Mouse (Mus musculus): ENCODE measurements around the gene Adamts13. TPM values are rescaled to one million over a fixed set of nuclear protein-coding genes. Genes with fewer than 3 reads are reported as not detected.

The Adamts13 gene
- polyA plus RNA-seq, 1 experiment from 2014 or later, result not detected

- Histone ChIP-seq H3K4me1 (ENCODE audit: control insufficient read depth, insufficient read depth, low read length) (no peaks in the 10 kb centered on the region), H3K27ac (replicated peaks; ENCODE audit: low read depth, low read length) (no peak overlapping the region), H3K9ac (replicated peaks; ENCODE audit: low read length) (no peak overlapping the region), H3K4me3 (ENCODE audit: low read depth, low read length) (no peak overlapping the region), H3K36me3 (replicated peaks; ENCODE audit: control insufficient read depth, insufficient read depth, low read depth, low read length) (no peaks in the 10 kb centered on the region), H3K9me3 (replicated peaks; ENCODE audit: control insufficient read depth, low read length) (no peaks in the 10 kb centered on the region), H3K27me3 (ENCODE audit: control insufficient read depth, insufficient read depth, low read length) (no peaks in the 10 kb centered on the region), H3K4me2 (ENCODE audit: low read depth, low read length) (no peak overlapping the region)
- 78% methylated on average over 4 of the region's 4 CpGs for WGBS
- no peak for DNase-seq (ENCODE audit: low spot score)
- ATAC-seq (replicated peaks; ENCODE audit: insufficient number of reproducible peaks, low FRiP score, low TSS enrichment, low read depth), result no peak
Measured at GRCm38 (mm10) chr2:27044166-27044565, 71.0 kb downstream of the Adamts13 start.

GRCm38 (mm10) chr2:27044641-27045040 is 71.4 kb downstream of the Adamts13 start:
- no peaks in the 10 kb centered on the region for H3K4me1 ChIP-seq (ENCODE audit: control insufficient read depth, insufficient read depth, low read length)
- no peak overlapping the region for H3K27ac ChIP-seq (replicated peaks; ENCODE audit: low read depth, low read length)
- no peak overlapping the region for H3K4me3 ChIP-seq (ENCODE audit: low read depth, low read length)
- no peaks in the 10 kb centered on the region for H3K9me3 ChIP-seq (replicated peaks; ENCODE audit: control insufficient read depth, low read length)
- H3K4me2 ChIP-seq (ENCODE audit: low read depth, low read length), result no peak overlapping the region
- ATAC-seq (replicated peaks; ENCODE audit: insufficient number of reproducible peaks, low FRiP score, low TSS enrichment, low read depth) (no peak), DNase-seq (ENCODE audit: low spot score) (no peak)
- H3K27me3 ChIP-seq (ENCODE audit: control insufficient read depth, insufficient read depth, low read length), result no peaks in the 10 kb centered on the region
- WGBS, result 71% methylated on average over 3 of the region's 3 CpGs
- no peak overlapping the region for H3K9ac ChIP-seq (replicated peaks; ENCODE audit: low read length)
- no peaks in the 10 kb centered on the region for H3K36me3 ChIP-seq (replicated peaks; ENCODE audit: control insufficient read depth, insufficient read depth, low read depth, low read length)

DNA sequence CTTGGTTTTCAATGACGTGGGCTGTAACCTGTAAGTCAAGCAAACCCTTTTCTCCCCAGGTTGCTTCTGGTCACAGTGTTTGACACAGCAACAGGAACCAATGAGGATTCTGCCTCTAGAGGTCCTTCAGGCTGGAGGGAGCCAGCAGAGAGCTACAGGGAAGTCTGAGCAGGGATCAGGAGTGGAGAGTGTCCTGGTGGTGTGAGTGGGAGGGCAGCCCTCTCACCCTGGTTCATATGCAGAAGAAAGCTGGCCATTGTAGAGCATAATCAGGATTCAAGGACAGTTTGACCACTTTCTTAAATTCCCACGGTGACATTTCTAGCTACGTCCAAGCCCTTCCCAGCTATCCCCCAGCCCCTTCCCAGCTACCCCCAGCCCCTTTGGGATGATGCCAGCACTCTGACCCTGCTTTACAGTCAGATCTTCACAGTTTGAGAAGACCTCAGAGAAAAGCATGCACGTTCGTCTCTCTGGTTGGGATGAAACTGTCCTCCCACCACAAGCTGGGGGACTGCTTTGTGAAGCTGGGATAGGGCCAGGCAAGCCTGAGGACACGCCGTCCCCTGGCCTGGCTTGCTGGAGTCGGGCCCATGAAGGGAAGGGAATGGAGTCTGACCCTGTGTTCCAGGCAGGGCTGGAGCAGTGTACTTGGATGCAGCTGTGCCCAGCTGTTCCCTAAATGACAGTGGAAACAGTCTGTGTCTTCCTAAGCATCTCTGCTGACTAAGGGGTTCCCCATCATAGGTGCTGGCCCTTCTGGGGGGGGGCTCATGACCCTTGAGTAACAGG is 73.0 kb downstream of the Adamts13 start:
- H3K9me3 ChIP-seq (replicated peaks; ENCODE audit: control insufficient read depth, low read length), result no peaks in the 10 kb centered on the region
- no peak for ATAC-seq (replicated peaks; ENCODE audit: insufficient number of reproducible peaks, low FRiP score, low TSS enrichment, low read depth)
- no peak overlapping the region for H3K4me3 ChIP-seq (ENCODE audit: low read depth, low read length)
- no peak overlapping the region for H3K4me2 ChIP-seq (ENCODE audit: low read depth, low read length)
- no peaks in the 10 kb centered on the region for H3K36me3 ChIP-seq (replicated peaks; ENCODE audit: control insufficient read depth, insufficient read depth, low read depth, low read length)
- H3K4me1 ChIP-seq (ENCODE audit: control insufficient read depth, insufficient read depth, low read length), result no peaks in the 10 kb centered on the region
- H3K9ac ChIP-seq (replicated peaks; ENCODE audit: low read length), result no peak overlapping the region
- no peaks in the 10 kb centered on the region for H3K27me3 ChIP-seq (ENCODE audit: control insufficient read depth, insufficient read depth, low read length)
- 75% methylated on average over 8 of the region's 8 CpGs for WGBS
- no peak overlapping the region for H3K27ac ChIP-seq (replicated peaks; ENCODE audit: low read depth, low read length)
- no peak for DNase-seq (ENCODE audit: low spot score)

DNA sequence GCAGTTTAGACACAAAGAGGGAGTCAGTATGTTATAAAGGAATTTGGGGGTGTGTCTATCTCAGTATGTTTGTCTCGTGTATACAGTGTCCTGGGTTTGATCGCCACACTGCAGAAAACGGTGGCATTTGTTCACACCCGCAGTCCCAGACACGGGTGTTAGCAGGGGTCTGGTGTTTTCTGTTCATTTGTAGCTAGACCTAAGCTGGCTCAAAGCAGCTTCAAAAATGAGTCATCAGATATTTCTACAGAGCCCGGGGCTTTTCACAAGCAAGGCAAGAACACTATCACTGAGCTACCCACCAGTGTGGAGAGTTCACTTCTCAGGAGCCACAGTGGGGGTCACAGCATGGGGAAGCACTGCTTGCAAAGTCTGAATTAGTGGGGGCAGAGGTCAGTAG is 76.2 kb downstream of the Adamts13 start:
- DNase-seq (ENCODE audit: low spot score) (no peak), ATAC-seq (replicated peaks; ENCODE audit: insufficient number of reproducible peaks, low FRiP score, low TSS enrichment, low read depth) (no peak)
- H3K9ac ChIP-seq (replicated peaks; ENCODE audit: low read length), result no peak overlapping the region
- H3K4me2 ChIP-seq (ENCODE audit: low read depth, low read length), result no peak overlapping the region
- H3K9me3 ChIP-seq (replicated peaks; ENCODE audit: control insufficient read depth, low read length), result no peaks in the 10 kb centered on the region
- H3K4me1 ChIP-seq (ENCODE audit: control insufficient read depth, insufficient read depth, low read length), result no peaks in the 10 kb centered on the region
- no peak overlapping the region for H3K27ac ChIP-seq (replicated peaks; ENCODE audit: low read depth, low read length)
- H3K4me3 ChIP-seq (ENCODE audit: low read depth, low read length), result no peak overlapping the region
- H3K27me3 ChIP-seq (ENCODE audit: control insufficient read depth, insufficient read depth, low read length), result no peaks in the 10 kb centered on the region
- H3K36me3 ChIP-seq (replicated peaks; ENCODE audit: control insufficient read depth, insufficient read depth, low read depth, low read length), result no peaks in the 10 kb centered on the region
- 51% methylated on average over 6 of the region's 6 CpGs for WGBS

- Histone ChIP-seq H3K27ac (replicated peaks; ENCODE audit: low read depth, low read length) (no peak overlapping the region), H3K9me3 (replicated peaks; ENCODE audit: control insufficient read depth, low read length) (no peaks in the 10 kb centered on the region), H3K4me1 (ENCODE audit: control insufficient read depth, insufficient read depth, low read length) (no peaks in the 10 kb centered on the region), H3K27me3 (ENCODE audit: control insufficient read depth, insufficient read depth, low read length) (no peaks in the 10 kb centered on the region), H3K4me3 (ENCODE audit: low read depth, low read length) (no peak overlapping the region), H3K9ac (replicated peaks; ENCODE audit: low read length) (no peak overlapping the region), H3K36me3 (replicated peaks; ENCODE audit: control insufficient read depth, insufficient read depth, low read depth, low read length) (no peaks in the 10 kb centered on the region), H3K4me2 (ENCODE audit: low read depth, low read length) (no peak overlapping the region)
- no peak for ATAC-seq (replicated peaks; ENCODE audit: insufficient number of reproducible peaks, low FRiP score, low TSS enrichment, low read depth)
- WGBS, result 62% methylated on average over 4 of the region's 4 CpGs
- DNase-seq (ENCODE audit: low spot score), result no peak
Measured at GRCm38 (mm10) chr2:27058251-27058650, 85.0 kb downstream of the Adamts13 start.

GRCm38 (mm10) chr2:27058751-27059150 is 85.5 kb downstream of the Adamts13 start:
- WGBS, result 46% methylated on average over 12 of the region's 12 CpGs
- ATAC-seq (replicated peaks; ENCODE audit: insufficient number of reproducible peaks, low FRiP score, low TSS enrichment, low read depth) (no peak), DNase-seq (ENCODE audit: low spot score) (no peak)
- Histone ChIP-seq H3K36me3 (replicated peaks; ENCODE audit: control insufficient read depth, insufficient read depth, low read depth, low read length) (no peaks in the 10 kb centered on the region), H3K9me3 (replicated peaks; ENCODE audit: control insufficient read depth, low read length) (no peaks in the 10 kb centered on the region), H3K27me3 (ENCODE audit: control insufficient read depth, insufficient read depth, low read length) (no peaks in the 10 kb centered on the region), H3K4me3 (ENCODE audit: low read depth, low read length) (no peak overlapping the region), H3K9ac (replicated peaks; ENCODE audit: low read length) (no peak overlapping the region), H3K27ac (replicated peaks; ENCODE audit: low read depth, low read length) (no peak overlapping the region), H3K4me2 (ENCODE audit: low read depth, low read length) (no peak overlapping the region), H3K4me1 (ENCODE audit: control insufficient read depth, insufficient read depth, low read length) (no peaks in the 10 kb centered on the region)

DNA sequence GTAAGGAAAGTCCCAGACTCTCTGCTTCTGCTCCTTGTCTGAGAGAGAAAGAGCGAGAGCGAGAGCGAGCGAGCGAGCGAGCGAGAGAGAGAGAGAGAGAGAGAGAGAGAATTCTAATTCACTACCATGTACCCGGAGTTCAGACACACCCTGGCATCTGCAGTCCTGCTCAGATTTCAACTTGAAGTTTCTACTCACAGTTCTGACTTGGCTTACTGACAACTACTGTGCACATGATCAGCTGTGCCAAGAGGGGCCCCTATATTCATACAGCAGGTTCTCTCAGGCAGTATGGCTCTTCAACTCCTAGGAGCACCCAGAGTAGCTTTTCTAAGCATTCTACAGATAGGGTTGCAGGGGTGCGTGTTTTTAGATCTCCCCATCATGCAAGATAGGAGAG is 86.0 kb downstream of the Adamts13 start:
- Histone ChIP-seq H3K4me3 (ENCODE audit: low read depth, low read length) (no peak overlapping the region), H3K36me3 (replicated peaks; ENCODE audit: control insufficient read depth, insufficient read depth, low read depth, low read length) (no peaks in the 10 kb centered on the region), H3K4me1 (ENCODE audit: control insufficient read depth, insufficient read depth, low read length) (no peaks in the 10 kb centered on the region), H3K27ac (replicated peaks; ENCODE audit: low read depth, low read length) (no peak overlapping the region), H3K9ac (replicated peaks; ENCODE audit: low read length) (no peak overlapping the region), H3K4me2 (ENCODE audit: low read depth, low read length) (no peak overlapping the region), H3K27me3 (ENCODE audit: control insufficient read depth, insufficient read depth, low read length) (no peaks in the 10 kb centered on the region), H3K9me3 (replicated peaks; ENCODE audit: control insufficient read depth, low read length) (no peaks in the 10 kb centered on the region)
- 88% methylated on average over 9 of the region's 9 CpGs for WGBS
- DNase-seq (ENCODE audit: low spot score) (no peak), ATAC-seq (replicated peaks; ENCODE audit: insufficient number of reproducible peaks, low FRiP score, low TSS enrichment, low read depth) (no peak)

Data from embryonic facial prominence, embryonic 11.5 days (tissue).